Mouse (Mus musculus): Measurements from ENCODE around the gene Foxf1. TPM values are rescaled to one million over a fixed set of nuclear protein-coding genes. Genes with fewer than 3 reads are reported as not detected.

The Foxf1 gene
- total and polyA plus RNA-seq, 3 experiments = 0.11 TPM; not detected in 2

- H3K27me3 ChIP-seq (ENCODE audit: insufficient read depth, low read length) = no peaks in the 10 kb centered on the region
- TF ChIP-seq GATA2 (IDR thresholded peaks at IDR 0.05; ENCODE audit: borderline replicate concordance, low read depth, low read length) (no peak), GATA1 (IDR thresholded peaks at IDR 0.05; ENCODE audit: borderline replicate concordance, low read length) (no peak), CTCF (IDR thresholded peaks at IDR 0.05; ENCODE audit: low read depth, low read length) (no peak), TAL1 (conservative IDR thresholded peaks at IDR 0.05; ENCODE audit: low read depth, low read length) (no peak), POLR2AphosphoS5 (IDR thresholded peaks at IDR 0.05; ENCODE audit: insufficient replicate concordance, low read depth, low read length) (no peak)
- ATAC-seq (ENCODE audit: extremely low read depth, insufficient number of reproducible peaks, low FRiP score, poor library complexity, severe bottlenecking) (no peak), DNase-seq (ENCODE audit: low spot score) (no peak)
- H3K9me3 ChIP-seq (replicated peaks) = peaks cover 83% of the 10 kb centered on the region
- no peak overlapping the region for H3K4me3 ChIP-seq (ENCODE audit: low read depth, low read length)
- H3K4me1 ChIP-seq (ENCODE audit: insufficient read depth, low read depth, low read length) = no peaks in the 10 kb centered on the region
- H3K36me3 ChIP-seq (replicated peaks) = no peaks in the 10 kb centered on the region
These were observed 52.7 kb downstream of the Foxf1 start for GRCm38 (mm10) chr8:121136856-121137255.

Other genes starting within 250 kb of the Foxf1 start
- 31.0 and 44.5 TPM in 2 replicates for gene Mthfsd, start 24.0 kb downstream of the Foxf1 start, total RNA-seq (2014; fragmentation: Nextera tagmentation)
- 35.0 and 36.1 TPM in 2 replicates for gene Mthfsd, start 24.0 kb downstream of the Foxf1 start, total RNA-seq (2017)
- 34.4 and 42.7 TPM in 2 replicates for gene Mthfsd, start 24.0 kb downstream of the Foxf1 start, polyA plus RNA-seq (2012)
- not detected in 2 replicates for gene Foxc2, start 31.8 kb downstream of the Foxf1 start, total RNA-seq (2014; fragmentation: Nextera tagmentation)
- gene Foxc2, start 31.8 kb downstream of the Foxf1 start, total RNA-seq (2017) = 0.06 TPM in 1 of 2 replicates, not detected in the other
- 0.02 TPM in 2 replicates for gene Foxc2, start 31.8 kb downstream of the Foxf1 start, polyA plus RNA-seq (2012)
- not detected in 2 replicates for gene Foxl1, start 43.6 kb downstream of the Foxf1 start, total RNA-seq (2014; fragmentation: Nextera tagmentation)
- gene Foxl1, start 43.6 kb downstream of the Foxf1 start, total RNA-seq (2017) = not detected in 2 replicates
- not detected in 2 replicates for gene Foxl1, start 43.6 kb downstream of the Foxf1 start, polyA plus RNA-seq (2012)